Mouse (Mus musculus) hindbrain, embryonic 12.5 days (tissue): ENCODE results near the gene Fdxr. TPM values are rescaled to one million over a fixed set of nuclear protein-coding genes. Genes with fewer than 3 reads are reported as not detected.

Experiments
- ATAC-seq: fragments of 200-750 bp; cut with Nextera tagmentation; 2 replicates; pipeline ENCODE4 v1.8.0; 2017; ENCODE audit warnings: moderate TSS enrichment; ENCODE audit not compliant: low FRiP score
- H3K27ac ChIP-seq: fragments of 300-500 bp; sonication (generic); 2 replicates; pipeline ENCODE4 v1.5.1; 2016; ENCODE audit warnings: mild to moderate bottlenecking
- H3K27me3 ChIP-seq: fragments of 300-500 bp; sonication (generic); 2 replicates; pipeline ENCODE4 v1.6.1; 2016; ENCODE audit warnings: mild to moderate bottlenecking
- H3K36me3 ChIP-seq: fragments of 300-500 bp; sonication (generic); 2 replicates; pipeline ENCODE4 v1.6.1; 2016; ENCODE audit warnings: mild to moderate bottlenecking
- H3K4me1 ChIP-seq: fragments of 300-500 bp; sonication (generic); 2 replicates; pipeline ENCODE4 v1.6.1; 2016
- H3K4me2 ChIP-seq: fragments of 300-500 bp; sonication (generic); replicated peaks from 2 replicates; pipeline ENCODE4 v1.6.1; 2016; ENCODE audit warnings: mild to moderate bottlenecking
- H3K4me3 ChIP-seq: fragments of 300-500 bp; sonication (generic); 2 replicates; pipeline ENCODE4 v1.5.1; 2016; ENCODE audit warnings: mild to moderate bottlenecking
- H3K9ac ChIP-seq: fragments of 300-500 bp; sonication (generic); 2 replicates; pipeline ENCODE4 v1.6.1; 2016; ENCODE audit warnings: mild to moderate bottlenecking, moderate library complexity
- H3K9me3 ChIP-seq: fragments of 300-500 bp; sonication (generic); replicated peaks from 2 replicates; pipeline ENCODE4 v1.6.1; 2016; ENCODE audit warnings: mild to moderate bottlenecking
- WGBS: fragments of 180-500 bp; shearing (Covaris S2); methylation state at CpG from one replicate; pipeline ENCODE4 v1.1.7; 2016; 5-methylcytosine and 5-hydroxymethylcytosine counted together
- polyA plus RNA-seq: library from polyadenylated mRNA; unstranded; fragments of >200 nt; fragmentation: Nextera tagmentation; extraction: Ambion mirVana; gene quantifications from 2 replicates; pipeline ENCODE4 v1.2.1, GENCODE M21; 2016

Gene Fdxr
- polyA plus RNA-seq, 1 experiment from 2014 or later = 18.0 TPM

DNA sequence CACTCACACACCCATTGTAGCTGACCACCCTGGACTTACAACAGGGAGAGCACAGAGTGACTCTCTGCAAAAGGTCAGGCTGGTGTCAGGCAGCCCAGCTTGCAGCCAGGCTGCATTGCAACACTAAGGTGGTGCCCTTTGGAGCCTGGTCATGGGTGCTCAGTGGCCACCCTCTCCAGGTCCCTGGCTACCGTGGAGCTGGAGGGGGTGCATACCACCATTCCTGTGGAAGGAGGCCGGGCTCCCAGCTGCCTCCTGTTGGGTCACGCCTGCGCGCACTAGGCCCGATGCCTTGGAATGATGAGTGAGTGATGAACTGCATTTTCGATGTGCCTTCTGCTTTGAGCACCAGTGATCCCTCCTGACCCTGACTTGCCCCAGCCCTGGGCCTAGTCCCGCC, 32.0 kb downstream of the Fdxr start:
- Histone ChIP-seq H3K9me3 (no peaks in the 10 kb centered on the region), H3K4me2 (no peak overlapping the region), H3K9ac (no peak overlapping the region), H3K4me3 (no peak overlapping the region), H3K4me1 (peaks cover 62% of the 10 kb centered on the region), H3K36me3 (peaks cover 7% of the 10 kb centered on the region), H3K27me3 (peaks cover 55% of the 10 kb centered on the region), H3K27ac (no peak overlapping the region)
- no peak for ATAC-seq
- WGBS = 72% methylated on average over 8 of the region's 8 CpGs

DNA sequence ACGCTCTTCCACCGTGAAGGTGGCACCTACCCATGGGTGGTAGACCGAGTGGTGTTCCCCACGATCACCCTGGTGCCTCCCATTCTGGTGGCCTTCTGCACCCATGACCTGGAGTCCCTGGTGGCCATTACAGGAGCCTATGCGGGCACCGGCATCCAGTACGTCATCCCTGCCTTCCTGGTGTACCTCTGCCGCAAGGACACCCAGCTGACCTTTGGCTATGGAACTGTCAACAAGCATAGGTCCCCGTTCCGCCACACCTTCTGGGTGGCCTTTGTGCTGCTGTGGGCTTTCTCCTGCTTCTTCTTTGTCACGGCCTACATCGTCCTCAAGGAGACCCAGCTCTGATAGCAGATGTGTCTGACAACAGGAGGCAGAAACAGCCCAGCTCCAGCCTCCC, 33.1 kb downstream of the Fdxr start:
- H3K4me1 ChIP-seq = peaks cover 67% of the 10 kb centered on the region
- no peak overlapping the region for H3K27ac ChIP-seq
- no peaks in the 10 kb centered on the region for H3K9me3 ChIP-seq
- H3K36me3 ChIP-seq = peaks cover 7% of the 10 kb centered on the region
- WGBS = 91% methylated on average over 12 of the region's 12 CpGs
- H3K9ac ChIP-seq = no peak overlapping the region
- H3K27me3 ChIP-seq = peaks cover 45% of the 10 kb centered on the region
- H3K4me3 ChIP-seq = no peak overlapping the region
- ATAC-seq = no peak
- no peak overlapping the region for H3K4me2 ChIP-seq

DNA sequence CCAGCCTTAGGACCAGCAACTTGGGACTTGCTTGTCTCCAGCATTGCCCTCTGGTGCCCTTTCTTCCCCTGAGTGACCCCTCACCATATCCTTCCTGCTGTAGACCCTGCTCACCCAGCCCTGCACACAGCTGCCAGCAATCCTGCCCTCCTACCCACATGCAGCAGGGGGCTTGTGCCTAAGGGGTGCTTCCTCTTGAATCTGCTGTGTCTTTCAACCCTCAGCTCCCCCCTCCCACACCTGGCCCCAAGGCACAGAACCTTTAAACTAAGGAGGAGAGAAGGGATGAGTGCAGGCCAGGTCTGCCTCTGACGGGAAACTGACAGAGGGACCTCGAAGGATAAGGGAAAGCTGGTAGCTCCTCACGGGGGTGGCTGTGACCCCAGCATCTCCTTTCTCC, 34.1 kb downstream of the Fdxr start:
- Histone ChIP-seq H3K4me1 (peaks cover 65% of the 10 kb centered on the region), H3K9me3 (no peaks in the 10 kb centered on the region), H3K9ac (no peak overlapping the region), H3K27me3 (peaks cover 36% of the 10 kb centered on the region), H3K36me3 (peaks cover 7% of the 10 kb centered on the region), H3K27ac (no peak overlapping the region), H3K4me2 (no peak overlapping the region), H3K4me3 (no peak overlapping the region)
- ATAC-seq = no peak
- WGBS = 77% methylated on average over 3 of the region's 3 CpGs

DNA sequence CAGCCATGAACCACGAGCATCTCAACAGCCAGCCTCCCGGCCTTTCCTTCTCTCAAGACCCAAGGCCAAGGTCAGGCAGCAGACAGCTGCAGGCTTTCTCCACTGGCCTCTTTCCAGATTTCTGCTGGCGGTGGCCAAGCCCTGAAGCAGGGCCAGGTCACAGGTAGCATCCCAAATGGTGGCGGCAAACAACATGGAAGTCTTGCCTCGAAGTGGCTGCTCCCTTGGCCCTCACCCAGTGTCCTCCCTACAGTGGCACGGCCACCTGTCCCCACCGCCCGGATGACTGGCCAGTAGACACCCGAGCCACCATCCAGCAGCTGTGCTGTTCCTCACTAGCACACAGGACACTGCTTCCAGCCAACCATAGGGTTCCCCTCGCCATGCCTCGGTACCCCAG, 35.4 kb downstream of the Fdxr start:
- Histone ChIP-seq H3K9ac (no peak overlapping the region), H3K9me3 (no peaks in the 10 kb centered on the region), H3K27me3 (peaks cover 23% of the 10 kb centered on the region; the same call in 1 of the 2 replicates), H3K27ac (no peak overlapping the region), H3K4me2 (no peak overlapping the region), H3K4me3 (no peak overlapping the region), H3K4me1 (peaks cover 58% of the 10 kb centered on the region), H3K36me3 (peaks cover 7% of the 10 kb centered on the region)
- 86% methylated on average over 11 of the region's 11 CpGs for WGBS
- no peak for ATAC-seq

DNA sequence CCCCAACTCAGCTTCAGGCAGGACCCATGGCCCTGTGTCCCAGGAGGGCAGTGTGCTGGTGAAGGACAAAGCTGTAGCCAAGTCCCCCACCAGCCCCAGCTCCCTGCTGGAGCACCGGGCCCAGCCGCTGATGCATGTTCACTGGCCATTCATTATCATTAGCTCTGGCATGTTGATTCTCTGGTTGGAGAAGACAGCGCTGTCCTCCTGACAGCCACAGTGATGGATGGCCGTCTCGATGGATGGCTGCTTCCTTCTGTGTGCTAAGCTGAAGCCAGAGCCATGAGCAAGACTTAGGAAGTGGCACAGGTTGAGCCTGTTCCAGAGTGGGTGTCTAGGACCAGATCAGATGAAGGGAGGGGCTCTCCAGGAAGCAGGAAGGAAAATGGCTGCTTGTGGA, 40.3 kb downstream of the Fdxr start:
- H3K9ac ChIP-seq = 0 out of 2 replicates have a peak overlapping the region, but pooled peaks have one; percentile 27
- no peak overlapping the region for H3K4me3 ChIP-seq
- H3K36me3 ChIP-seq = no peaks in the 10 kb centered on the region
- 18% methylated on average over 5 of the region's 5 CpGs for WGBS
- peak; percentile 44 for ATAC-seq
- H3K27me3 ChIP-seq = peaks cover 17% of the 10 kb centered on the region; the same call in 1 of the 2 replicates
- H3K27ac ChIP-seq = peak overlapping the region; percentile 66
- peaks cover 79% of the 10 kb centered on the region for H3K4me1 ChIP-seq
- H3K9me3 ChIP-seq = no peaks in the 10 kb centered on the region
- H3K4me2 ChIP-seq = no peak overlapping the region

DNA sequence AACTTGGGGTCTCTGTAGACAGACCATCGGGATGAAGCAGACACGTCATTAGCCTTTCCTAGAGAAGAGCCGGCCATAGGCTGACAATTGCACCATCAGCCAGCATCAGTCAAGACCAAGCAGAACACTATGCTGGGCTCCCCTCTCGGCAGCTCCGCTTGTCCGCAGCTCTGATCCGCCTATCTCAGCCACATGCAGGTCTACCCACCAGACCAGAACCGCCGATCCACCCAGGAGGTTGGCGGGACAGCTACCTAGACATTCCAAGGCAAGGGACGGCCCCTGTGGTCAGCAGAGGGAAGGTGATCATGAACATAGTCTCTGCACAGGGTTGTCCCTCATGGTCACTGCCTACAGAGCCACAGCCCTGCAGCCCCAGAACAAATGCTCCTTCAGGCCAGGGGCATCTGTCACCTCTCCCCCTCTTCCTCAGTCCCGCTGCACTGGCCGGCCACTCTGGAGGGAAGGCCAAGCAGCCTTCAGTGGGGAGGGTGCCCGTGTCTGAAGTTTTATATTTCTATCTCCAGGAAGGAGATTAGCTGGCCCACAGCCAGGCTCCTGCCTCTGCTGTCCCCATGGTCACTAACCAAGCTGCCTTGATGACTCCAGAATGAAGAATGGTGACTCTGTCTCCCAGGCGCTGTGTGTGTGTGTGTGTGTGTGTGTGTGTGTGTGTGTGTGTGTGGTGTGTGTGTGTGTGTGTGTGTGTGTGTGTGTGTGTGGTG, 42.4 kb downstream of the Fdxr start:
- H3K4me1 ChIP-seq = peaks cover 74% of the 10 kb centered on the region
- H3K9ac ChIP-seq = no peak overlapping the region

DNA sequence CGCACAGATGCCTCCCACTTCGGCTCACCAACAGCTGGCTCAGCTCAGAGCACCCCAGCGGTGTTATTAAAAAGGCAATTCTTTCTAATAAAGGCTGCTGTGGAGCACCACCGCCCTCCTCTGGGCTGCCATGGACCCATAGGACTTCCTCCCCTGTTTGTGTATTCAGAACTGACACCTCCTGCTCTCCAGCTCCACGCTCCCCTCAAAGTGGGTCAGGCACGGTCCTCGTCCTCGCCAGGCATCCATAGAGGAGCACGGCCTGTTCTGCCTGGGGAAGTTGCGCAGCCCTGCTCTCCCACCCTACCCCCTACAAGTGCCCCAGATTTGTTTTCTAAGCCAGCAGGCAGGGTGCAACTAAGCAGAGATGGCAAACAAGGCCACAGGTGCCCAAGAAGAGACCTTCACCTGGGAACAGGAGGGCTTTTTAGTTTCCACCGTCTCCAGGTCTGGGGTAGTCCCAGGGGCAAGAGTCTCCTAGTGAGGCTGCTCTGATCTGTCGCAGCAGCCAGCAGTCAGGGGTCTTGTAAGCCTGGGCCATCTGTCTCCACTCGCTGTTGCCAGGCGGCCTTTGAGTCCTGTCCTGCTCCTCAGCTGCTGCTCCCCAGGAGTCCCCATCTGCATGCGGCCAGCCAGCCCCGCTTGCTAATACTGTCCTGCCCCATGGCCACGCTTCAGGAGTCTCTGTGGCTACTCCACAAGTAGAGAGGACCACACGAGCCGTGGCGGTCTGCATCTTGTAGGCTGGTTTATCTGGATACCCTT, 43.1 kb downstream of the Fdxr start:
- no peak overlapping the region for H3K4me3 ChIP-seq
- H3K27me3 ChIP-seq = peaks cover 25% of the 10 kb centered on the region
- no peaks in the 10 kb centered on the region for H3K9me3 ChIP-seq
- 34% methylated on average over 20 of the region's 20 CpGs for WGBS
- H3K4me1 ChIP-seq = peaks cover 74% of the 10 kb centered on the region
- no peak overlapping the region for H3K9ac ChIP-seq
- peak; percentile 53 for ATAC-seq
- H3K4me2 ChIP-seq = no peak overlapping the region
- no peaks in the 10 kb centered on the region for H3K36me3 ChIP-seq
- H3K27ac ChIP-seq = peak overlapping the region; percentile 45

More for the DNA sequence above, 42.4 kb downstream of the Fdxr start:
- no peaks in the 10 kb centered on the region for H3K9me3 ChIP-seq
- WGBS = 68% methylated on average over 15 of the region's 15 CpGs
- peak overlapping the region; percentile 45; the same call in 1 of the 2 replicates for H3K27ac ChIP-seq
- no peak overlapping the region for H3K4me3 ChIP-seq
- ATAC-seq = no peak; the same call in 1 of the 2 replicates
- H3K36me3 ChIP-seq = no peaks in the 10 kb centered on the region
- no peak overlapping the region for H3K4me2 ChIP-seq
- H3K27me3 ChIP-seq = peaks cover 21% of the 10 kb centered on the region

DNA sequence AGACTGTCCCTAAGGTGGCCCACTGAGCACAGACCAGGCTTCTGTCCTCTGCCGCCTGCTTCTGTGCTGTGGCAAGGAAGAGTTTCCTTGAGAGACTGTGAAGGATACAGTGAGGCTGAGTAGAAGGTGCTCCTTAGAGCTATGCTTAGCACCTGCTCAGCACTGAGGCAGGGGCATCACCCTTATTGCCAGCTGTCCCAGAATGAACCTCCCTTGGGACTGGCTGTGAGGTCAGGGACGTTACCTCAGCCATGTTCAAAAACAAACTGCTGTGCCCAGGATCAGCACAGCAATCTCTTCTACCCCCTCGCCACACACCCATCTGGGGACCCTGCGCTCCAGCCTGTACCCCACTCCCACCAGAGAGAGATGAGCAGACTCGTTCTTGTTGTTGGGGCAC, 44.0 kb downstream of the Fdxr start:
- 62% methylated on average over 5 of the region's 5 CpGs for whole genome bisulfite sequencing
- no peaks in the 10 kb centered on the region for H3K9me3 ChIP-seq
- no peak overlapping the region for H3K9ac ChIP-seq
- no peaks in the 10 kb centered on the region for H3K36me3 ChIP-seq
- no peak overlapping the region for H3K4me3 ChIP-seq
- peaks cover 28% of the 10 kb centered on the region for H3K27me3 ChIP-seq
- no peak overlapping the region for H3K27ac ChIP-seq
- ATAC-seq = no peak
- H3K4me1 ChIP-seq = peaks cover 75% of the 10 kb centered on the region
- H3K4me2 ChIP-seq = no peak overlapping the region

DNA sequence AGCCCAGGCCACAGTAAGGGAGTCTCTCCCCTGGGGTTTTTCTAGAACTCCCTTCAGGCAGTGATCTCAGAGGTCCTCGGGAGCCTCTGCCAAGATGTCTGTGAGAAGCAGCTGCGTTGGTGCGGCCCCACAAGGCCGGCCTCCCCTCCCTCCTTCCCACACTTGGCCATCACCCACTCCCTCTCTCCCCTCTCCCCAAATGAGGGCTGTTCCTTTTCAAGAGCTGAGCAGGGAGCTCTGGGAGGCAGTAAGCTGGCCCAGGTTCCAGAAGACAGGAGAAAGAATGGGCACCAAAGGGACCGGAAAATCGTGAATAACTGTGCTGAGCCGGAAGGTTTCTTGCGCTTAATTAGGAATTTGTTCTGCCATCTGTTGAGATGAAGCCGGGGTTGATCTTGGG, 44.9 kb downstream of the Fdxr start:
- H3K4me2 ChIP-seq = no peak overlapping the region
- no peak overlapping the region for H3K4me3 ChIP-seq
- ATAC-seq = no peak
- H3K9me3 ChIP-seq = no peaks in the 10 kb centered on the region
- 34% methylated on average over 9 of the region's 9 CpGs for WGBS
- peaks cover 28% of the 10 kb centered on the region for H3K27me3 ChIP-seq
- no peak overlapping the region for H3K9ac ChIP-seq
- peak overlapping the region; percentile 23; the same call in 1 of the 2 replicates for H3K27ac ChIP-seq
- peaks cover 83% of the 10 kb centered on the region for H3K4me1 ChIP-seq
- no peaks in the 10 kb centered on the region for H3K36me3 ChIP-seq

DNA sequence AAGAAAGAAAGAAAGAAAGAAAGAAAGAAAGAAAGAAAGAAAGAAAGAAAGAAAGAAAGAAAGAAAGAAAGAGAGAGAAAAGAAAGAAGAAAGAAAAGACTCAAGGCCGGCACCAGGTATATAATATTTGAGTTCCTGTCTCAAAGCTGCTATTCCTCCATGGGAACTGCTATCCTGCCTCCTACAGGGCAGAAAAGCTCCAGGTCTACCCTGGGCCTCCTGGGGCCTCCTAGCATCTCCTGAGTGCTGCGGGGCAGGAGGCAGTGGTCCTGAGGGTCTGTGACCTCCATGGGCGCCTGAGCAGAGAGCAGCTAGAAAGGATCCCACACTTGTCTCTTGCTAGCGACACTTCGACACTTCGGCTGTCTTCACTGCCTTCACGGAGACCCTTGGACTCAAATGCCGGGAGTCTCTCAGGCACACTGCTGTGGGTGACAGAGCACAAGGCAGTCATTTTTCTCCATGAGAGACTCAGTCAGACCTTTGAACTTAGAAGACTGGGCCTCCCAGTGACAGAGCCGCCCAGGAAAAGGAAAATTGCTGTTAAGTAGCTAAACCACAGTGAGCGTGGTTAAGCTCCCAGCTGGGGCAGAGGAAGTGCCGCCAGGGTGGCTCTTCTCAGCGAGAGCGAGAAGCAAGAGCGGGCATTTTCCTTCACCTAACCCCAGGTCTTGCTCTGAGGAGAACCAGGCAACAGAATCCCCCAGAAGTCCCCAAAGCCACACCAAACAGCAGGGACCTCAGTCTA, 45.5 kb downstream of the Fdxr start:
- ATAC-seq = no peak
- H3K4me3 ChIP-seq = no peak overlapping the region
- 49% methylated on average over 14 of the region's 14 CpGs for WGBS
- H3K9ac ChIP-seq = no peak overlapping the region
- H3K27ac ChIP-seq = peak overlapping the region; percentile 23; the same call in 1 of the 2 replicates
- no peak overlapping the region for H3K4me2 ChIP-seq
- no peaks in the 10 kb centered on the region for H3K9me3 ChIP-seq
- H3K27me3 ChIP-seq = peaks cover 28% of the 10 kb centered on the region
- no peaks in the 10 kb centered on the region for H3K36me3 ChIP-seq
- H3K4me1 ChIP-seq = peaks cover 83% of the 10 kb centered on the region

DNA sequence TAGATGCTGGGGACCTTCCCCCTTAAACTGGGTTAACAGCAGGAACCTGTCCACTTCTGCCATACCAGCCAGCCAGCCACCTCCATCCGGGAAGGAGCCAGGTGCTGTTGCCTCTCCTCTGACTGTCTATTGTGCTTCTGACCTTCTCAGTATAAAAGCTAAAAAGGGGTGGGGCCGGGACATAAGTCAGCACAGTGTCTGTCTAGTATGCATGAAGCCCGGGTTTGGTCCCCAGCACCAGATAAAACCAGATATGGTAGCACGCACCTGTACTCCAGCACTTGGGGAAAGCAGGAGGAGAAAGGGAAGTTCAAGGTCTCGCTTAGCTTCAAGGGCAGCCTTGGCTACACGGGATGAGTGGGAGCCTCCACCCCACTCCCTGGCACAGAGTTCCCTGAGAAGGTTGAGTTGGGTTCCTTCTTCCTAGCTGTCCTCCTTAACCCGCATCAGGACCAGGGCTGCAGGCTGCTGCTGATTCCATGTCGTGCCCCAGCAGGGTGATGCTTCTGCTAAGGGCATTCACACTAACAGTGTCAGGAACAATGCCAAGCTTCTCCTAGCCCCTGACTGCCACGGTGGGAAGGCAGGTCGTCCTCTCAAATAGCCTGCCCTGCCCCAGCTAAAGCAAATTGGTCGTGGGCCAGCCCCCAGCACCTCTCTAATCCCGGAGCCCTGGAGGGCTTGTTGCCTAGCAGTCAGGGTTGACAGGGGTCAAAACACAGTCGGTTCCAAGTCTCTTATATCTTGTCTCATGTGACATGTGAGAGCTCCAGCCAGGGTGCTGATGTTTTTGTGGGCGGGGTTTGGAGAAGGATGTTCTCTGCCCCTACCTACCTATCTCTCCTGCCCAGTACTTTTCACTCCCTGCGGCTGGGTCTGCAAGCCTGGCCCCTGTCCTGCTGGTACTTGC, 47.6 kb downstream of the Fdxr start:
- H3K27ac ChIP-seq = no peak overlapping the region
- H3K4me2 ChIP-seq = no peak overlapping the region
- H3K4me3 ChIP-seq = no peak overlapping the region
- 53% methylated on average over 15 of the region's 15 CpGs for WGBS
- no peaks in the 10 kb centered on the region for H3K9me3 ChIP-seq
- H3K4me1 ChIP-seq = peaks cover 89% of the 10 kb centered on the region
- H3K9ac ChIP-seq = no peak overlapping the region
- peaks cover 30% of the 10 kb centered on the region for H3K27me3 ChIP-seq
- ATAC-seq = no peak
- no peaks in the 10 kb centered on the region for H3K36me3 ChIP-seq
